Mouse (Mus musculus) urinary bladder, postnatal 36 days (tissue): Measurements from ENCODE around the gene Smim13.
A peak's percentile ranks its signal among the peaks of the same experiment; 100 is the strongest.
"Not testable (repeated sequence)": the region's sequence is repeated elsewhere in the genome, so short reads cannot be mapped to it uniquely, and the experiment has no call there.

Experiments
- DNase-seq, 2 experiments: peaks; one replicate each; pipeline ENCODE4 v3.0.0; 2022; ENCODE audit warnings: low spot score in 2 of 2, mixed read lengths in 1 of 2

Smim13 gene

GRCm38 (mm10) chr13:41249538-41250317, at the start of gene Smim13:
Gene Smim13, plus strand, starts transcription at chr13:41249844.
- peak; percentile 79 to 93 for DNase-seq

- no peak for DNase-seq
Measured at GRCm38 (mm10) chr13:41200861-41201260, 48.8 kb upstream of the Smim13 start.

GRCm38 (mm10) chr13:41203289-41203688, 46.4 kb upstream of the Smim13 start:
- DNase-seq: no peak

- DNase-seq: no peak
Measured at GRCm38 (mm10) chr13:41203691-41204090, 46.0 kb upstream of the Smim13 start.

- DNase-seq: not testable (repeated sequence)
Measured at GRCm38 (mm10) chr13:41205568-41205967, 44.1 kb upstream of the Smim13 start.

GRCm38 (mm10) chr13:41206241-41206640, 43.4 kb upstream of the Smim13 start:
- no peak for DNase-seq

- DNase-seq: no peak
Measured at GRCm38 (mm10) chr13:41211276-41211675, 38.4 kb upstream of the Smim13 start.

- no peak for DNase-seq
Measured at GRCm38 (mm10) chr13:41212558-41213322, 36.9 kb upstream of the Smim13 start.

GRCm38 (mm10) chr13:41215669-41216068, 34.0 kb upstream of the Smim13 start:
- DNase-seq: no peak

GRCm38 (mm10) chr13:41216236-41216635, 33.4 kb upstream of the Smim13 start:
- no peak for DNase-seq

- no peak for DNase-seq
Measured at GRCm38 (mm10) chr13:41219056-41219455, 30.6 kb upstream of the Smim13 start.

- no peak for DNase-seq
Measured at GRCm38 (mm10) chr13:41219687-41220303, 29.8 kb upstream of the Smim13 start.

- peak; percentile 14 to 45 for DNase-seq
Measured at GRCm38 (mm10) chr13:41220304-41220834, 29.3 kb upstream of the Smim13 start, which contains the start of gene Elovl2. Gene Elovl2, minus strand, starts transcription at chr13:41220405.

- no peak for DNase-seq
Measured at GRCm38 (mm10) chr13:41226513-41226912, 23.1 kb upstream of the Smim13 start.

GRCm38 (mm10) chr13:41228060-41228459, 21.6 kb upstream of the Smim13 start:
- DNase-seq: no peak

GRCm38 (mm10) chr13:41230256-41230655, 19.4 kb upstream of the Smim13 start:
- DNase-seq: no peak

GRCm38 (mm10) chr13:41231389-41231983, 18.2 kb upstream of the Smim13 start:
- no peak for DNase-seq

- DNase-seq: no peak
Measured at GRCm38 (mm10) chr13:41232209-41232608, 17.4 kb upstream of the Smim13 start.

- DNase-seq: no peak
Measured at GRCm38 (mm10) chr13:41233241-41233640, 16.4 kb upstream of the Smim13 start.

GRCm38 (mm10) chr13:41235181-41235580, 14.5 kb upstream of the Smim13 start:
- no peak for DNase-seq

- no peak for DNase-seq
Measured at GRCm38 (mm10) chr13:41235845-41236741, 13.6 kb upstream of the Smim13 start.
